Mouse (Mus musculus) monocyte, adult 2 months (primary cell): Measurements from ENCODE around the gene H2-DMb1.
"Not testable (repeated sequence)": the region's sequence is repeated elsewhere in the genome, so short reads cannot be mapped to it uniquely, and the experiment has no call there.

Experiments
- DNase-seq, 2 experiments: peaks; one replicate each; pipeline ENCODE4 v3.0.0; 2022; ENCODE audit warnings: low spot score in 2 of 2, low read depth in 1 of 2

Gene H2-DMb1

GRCm38 (mm10) chr17:34143033-34143432 is 9.8 kb upstream of the H2-DMb1 start, which contains the start of gene H2-DMb2:
H2-DMb2 (plus strand) TSS chr17:34143307.
- peak; percentile 76 to 82 for DNase-seq

DNA sequence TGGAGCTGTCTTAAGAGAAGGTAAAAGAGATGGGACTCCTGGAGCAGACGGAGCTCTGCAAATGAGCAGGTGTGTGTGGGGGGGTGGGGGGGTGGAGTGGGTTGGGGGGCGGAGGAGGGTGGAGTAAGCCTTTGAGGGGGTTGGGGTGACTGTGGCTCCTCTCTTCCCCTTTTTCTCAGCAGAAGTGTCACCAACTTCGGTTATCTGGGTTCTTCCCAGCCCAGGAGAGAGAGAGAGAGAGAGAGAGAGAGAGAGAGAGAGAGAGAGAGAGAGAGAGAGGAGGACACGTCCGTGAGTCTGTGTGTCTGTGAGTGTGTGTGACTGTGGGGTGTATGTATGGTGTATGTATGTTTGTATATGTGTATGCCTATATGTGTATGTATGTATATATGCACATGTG is 9.4 kb upstream of the H2-DMb1 start:
- no peak for DNase-seq

DNA sequence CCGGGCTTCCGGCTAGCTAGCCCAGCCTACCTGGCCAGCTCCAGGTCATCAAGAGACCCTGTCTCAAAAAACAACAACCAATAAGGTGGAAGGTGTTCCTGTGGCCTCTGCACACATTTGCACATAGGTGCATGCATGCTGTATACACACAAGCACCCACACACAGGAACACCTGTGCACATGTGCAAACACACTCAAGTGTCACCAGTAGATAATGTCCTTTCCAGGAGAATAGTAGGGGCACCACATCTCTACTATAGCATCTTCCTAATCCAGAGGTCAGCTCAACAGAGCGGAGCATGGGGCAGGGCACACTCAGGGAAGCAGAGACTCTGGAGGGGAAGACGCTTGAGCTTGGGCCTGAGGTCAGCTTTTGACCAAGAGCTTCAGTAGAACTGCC is 8.7 kb upstream of the H2-DMb1 start:
- not testable (repeated sequence) for DNase-seq

DNA sequence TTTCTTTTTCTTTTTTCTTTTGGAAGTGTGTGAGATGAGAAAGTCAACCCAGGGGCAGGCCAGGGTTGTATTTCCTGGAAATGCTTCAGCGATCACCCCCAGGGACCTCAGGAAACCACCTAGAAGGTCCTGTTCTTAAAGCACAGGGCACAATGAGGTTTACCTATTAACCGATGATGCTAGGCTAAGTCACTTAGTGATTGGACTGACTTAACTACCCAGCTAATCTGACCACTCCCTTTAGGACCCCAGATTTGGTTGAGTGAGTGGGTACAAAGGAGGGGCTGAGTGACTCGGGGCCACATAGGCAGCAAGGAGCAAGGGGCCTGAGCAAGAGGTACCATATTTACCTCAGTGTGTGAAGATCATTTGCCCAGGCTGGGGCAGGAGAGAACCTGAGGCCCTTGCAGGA is 7.9 kb upstream of the H2-DMb1 start:
- no peak for DNase-seq

GRCm38 (mm10) chr17:34155534-34155933 is 2.7 kb downstream of the H2-DMb1 start:
- no peak for DNase-seq

DNA sequence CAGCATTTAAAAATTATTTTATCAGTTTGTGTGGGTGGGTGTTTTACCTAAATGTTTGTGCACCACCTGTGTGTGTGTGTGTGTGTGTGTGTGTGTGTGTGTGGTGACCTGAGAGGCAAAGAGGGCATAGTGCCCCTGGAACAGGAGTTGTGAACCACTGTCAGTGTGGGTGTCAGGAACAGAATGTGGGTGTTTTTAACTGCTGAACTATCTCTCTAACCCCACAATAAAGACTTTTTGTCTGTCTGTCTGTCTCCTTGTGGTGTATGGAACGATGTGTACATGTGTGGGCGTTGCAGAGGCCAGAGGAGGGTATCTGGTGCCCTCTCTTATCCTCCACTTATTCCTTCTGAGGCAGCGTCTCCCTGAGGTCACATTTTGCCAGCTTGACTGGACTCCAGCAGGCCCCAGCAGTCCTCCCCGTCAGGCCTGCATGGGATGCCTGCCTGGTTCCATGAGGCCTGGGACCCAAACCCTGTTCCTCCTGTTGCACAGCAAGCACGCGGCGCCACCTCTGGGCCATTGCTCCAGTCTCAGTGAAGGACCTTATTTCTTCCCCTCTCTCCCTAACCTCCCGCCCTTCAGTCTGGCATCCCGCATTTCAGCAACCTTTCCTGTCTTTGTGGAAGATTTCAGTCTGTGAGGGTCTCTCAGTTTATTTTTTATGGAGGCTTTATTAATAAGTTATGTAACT is 11.5 kb downstream of the H2-DMb1 start:
- DNase-seq, result no peak

- no peak for DNase-seq
Observed at GRCm38 (mm10) chr17:34165033-34165730, 12.3 kb downstream of the H2-DMb1 start.

GRCm38 (mm10) chr17:34169279-34169678 is 16.4 kb downstream of the H2-DMb1 start:
- peak in 1 of 2 experiments; percentile 35 for DNase-seq

DNA sequence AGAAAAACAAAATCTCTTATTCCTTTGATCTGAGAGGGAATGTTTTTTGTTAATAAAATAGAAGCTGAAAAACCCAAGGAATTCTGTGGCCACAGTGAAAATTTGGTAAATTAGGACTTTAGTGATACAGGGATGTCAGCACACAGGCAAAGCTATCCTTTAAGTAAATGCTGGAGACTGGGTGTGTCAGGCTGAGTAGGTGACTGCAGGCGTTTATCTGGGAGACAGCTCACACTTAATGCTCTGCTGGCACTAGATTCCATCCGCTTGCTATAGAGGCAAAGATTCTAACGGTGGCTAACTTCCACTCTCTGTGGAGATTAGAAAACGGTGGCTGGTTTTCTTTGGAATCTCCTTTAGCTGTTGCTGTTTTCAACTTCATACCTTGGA is 17.6 kb downstream of the H2-DMb1 start:
- DNase-seq, result no peak

- DNase-seq, result peak in 1 of 2 experiments; percentile 69
Observed at GRCm38 (mm10) chr17:34170877-34171498, 18.1 kb downstream of the H2-DMb1 start.

DNA sequence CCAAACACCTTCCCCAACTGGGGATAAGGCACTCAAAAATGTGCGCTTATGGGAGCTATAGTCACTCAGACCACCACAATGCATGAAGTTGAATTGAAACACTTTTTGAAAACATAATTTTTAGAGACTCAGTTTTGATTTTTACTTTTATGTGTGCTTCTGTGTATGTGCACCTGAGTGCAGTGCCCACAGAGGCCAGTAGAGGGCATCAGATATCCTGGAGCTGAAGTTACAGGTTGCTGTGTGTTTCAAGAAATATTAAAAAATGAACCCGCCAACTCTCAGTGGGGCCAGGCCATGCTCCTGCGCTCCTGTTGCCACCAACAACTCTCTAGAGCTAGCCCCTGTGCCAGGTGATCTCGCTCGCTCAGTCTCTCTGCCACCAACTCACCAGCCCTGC is 19.7 kb downstream of the H2-DMb1 start:
- no peak for DNase-seq

- DNase-seq, result peak in 1 of 2 experiments; percentile 44
Observed at GRCm38 (mm10) chr17:34174075-34174474, 21.2 kb downstream of the H2-DMb1 start.

DNA sequence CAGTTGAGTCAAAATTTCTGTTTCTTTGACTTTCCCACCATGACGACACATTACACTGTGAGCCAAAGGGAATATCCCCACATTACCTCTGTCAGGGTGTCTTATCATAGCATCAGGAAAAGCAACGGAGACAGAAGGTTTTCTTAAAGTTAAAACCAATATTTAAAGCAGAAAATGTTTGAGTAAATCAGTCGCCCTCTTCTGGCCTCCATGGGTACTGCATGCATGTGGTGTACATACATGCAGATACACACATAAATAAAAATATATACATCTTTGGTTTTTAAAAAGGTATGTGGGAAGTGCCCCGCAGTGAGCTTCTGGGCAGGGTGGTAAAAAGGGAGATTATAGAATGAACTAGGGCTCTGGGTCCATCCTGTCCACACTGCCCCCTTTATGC is 24.3 kb downstream of the H2-DMb1 start:
- no peak for DNase-seq

GRCm38 (mm10) chr17:34179019-34179418 is 26.1 kb downstream of the H2-DMb1 start:
- DNase-seq, result no peak

DNA sequence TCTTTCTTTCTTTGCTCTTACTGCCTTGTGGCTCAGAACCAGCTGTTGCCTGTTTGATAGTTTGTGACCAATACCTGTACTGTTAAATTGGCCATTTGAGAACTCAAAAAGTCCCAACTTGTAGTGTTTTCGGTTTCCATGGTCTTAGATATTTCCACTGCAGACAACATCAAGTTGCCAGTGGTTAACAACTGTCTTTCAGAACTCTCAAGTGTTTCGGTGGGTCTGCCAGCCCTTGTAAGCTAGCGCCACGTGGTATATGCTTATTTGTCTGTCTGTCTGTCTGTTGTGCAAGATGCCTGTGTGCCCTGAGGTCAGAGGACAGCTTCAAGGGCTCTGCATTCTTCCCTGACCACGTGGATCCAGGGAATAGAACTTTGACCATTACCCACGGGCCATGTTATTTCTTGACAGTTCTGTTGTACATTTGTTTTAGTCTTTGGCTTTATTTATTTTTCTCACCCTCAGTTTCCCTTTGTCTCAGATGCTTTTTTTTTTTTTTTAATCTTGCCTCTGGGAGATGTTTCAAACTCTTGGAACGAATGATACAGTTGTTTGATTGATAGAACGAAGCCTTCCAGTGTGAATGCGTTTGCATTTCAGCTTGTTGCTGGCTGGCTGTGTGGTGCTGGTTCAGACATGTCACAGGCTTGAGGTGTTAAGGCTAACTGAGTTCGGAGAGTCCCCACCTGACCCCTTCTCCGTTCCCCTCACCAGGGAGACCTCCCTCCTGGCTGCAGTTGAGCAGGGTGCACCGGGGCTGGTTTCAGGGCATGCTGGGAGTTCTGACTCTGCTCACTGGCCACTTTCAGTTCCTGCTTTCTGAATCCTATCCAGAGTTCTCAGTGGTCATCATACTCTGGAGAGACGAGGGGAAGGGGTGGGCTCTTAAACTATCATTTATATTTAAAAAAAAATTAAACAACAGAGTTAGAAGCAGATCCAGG is 27.3 kb downstream of the H2-DMb1 start:
- DNase-seq, result no peak

DNA sequence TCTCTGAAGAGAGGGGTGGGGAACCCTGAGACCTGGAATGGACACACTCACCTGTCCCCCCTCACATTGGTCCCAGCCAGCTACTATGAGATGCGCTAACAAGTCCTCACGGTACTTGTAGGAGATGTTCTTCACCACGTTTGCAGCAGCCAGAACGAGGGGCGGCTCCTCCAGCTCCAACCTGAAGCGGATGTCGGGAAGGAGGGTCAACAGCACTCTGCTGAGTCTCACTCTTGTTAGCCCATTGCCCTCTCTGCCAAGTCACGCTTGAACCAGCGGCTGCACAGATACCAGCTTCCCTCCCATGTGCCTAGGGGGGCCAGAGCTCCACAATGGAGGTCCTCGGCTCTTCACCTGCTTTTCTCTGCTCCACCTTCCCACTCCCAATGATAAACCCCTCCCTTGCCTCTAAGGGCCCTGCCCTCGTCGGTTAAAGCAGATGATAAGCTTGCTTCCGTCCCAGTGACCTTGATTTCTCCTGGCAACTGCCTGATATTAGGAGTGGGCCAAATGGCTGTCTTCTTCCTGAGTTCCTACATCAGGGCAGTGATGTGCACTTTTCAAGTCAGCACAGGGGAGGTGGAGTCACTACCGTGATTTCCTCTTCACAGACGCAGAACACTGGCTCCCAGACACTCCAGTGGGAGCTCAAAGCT is 30.8 kb downstream of the H2-DMb1 start:
- no peak for DNase-seq

GRCm38 (mm10) chr17:34185526-34185925 is 32.7 kb downstream of the H2-DMb1 start:
- DNase-seq, result no peak

GRCm38 (mm10) chr17:34186885-34187260 is 34.0 kb downstream of the H2-DMb1 start:
- DNase-seq, result no peak

DNA sequence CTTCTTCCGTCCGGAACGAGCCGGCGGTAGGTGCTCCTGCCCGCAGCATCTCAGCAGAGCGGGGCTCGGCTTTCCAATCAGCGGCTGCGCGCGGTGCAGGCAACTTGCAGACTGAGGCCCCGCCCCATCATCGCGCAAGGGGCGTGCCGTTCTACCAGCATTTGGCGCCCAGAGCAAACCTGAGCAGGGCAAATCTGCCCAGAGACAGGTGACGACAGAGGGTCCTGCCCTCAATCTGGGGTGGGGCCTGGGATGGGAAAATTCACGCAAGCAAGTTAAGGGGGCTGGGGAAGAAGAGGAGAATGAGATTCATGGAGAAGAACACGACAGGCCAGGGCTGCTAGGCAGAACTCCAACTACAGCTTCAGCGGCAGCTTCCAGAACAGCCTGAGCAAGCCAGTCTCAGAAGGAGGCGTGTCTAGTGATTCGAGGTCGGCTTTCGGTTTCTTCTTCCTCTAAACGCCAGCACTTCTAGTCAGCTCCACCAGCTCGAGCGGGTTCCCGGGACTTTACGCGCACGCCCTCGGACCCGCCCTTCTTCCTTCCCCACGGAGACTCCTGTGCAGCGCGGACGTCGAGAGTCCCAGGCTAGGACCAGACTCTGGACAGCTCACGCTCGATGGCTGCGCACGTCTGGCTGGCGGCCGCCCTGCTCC is 34.5 kb downstream of the H2-DMb1 start, which contains the start of the genes Tap1 and Psmb9:
Gene Tap1, plus strand, starts transcription at position 293 of the 656 bp plus-strand sequence.
Gene Psmb9, minus strand, starts transcription at position 504 of the 656 bp plus-strand sequence.
- peak; percentile 91 to 96 for DNase-seq

- DNase-seq, result no peak
Observed at GRCm38 (mm10) chr17:34188010-34188409, 35.1 kb downstream of the H2-DMb1 start.
